Mouse (Mus musculus) inflammation-experienced regulatory T-cells, adult 6 months (primary cell): ENCODE results near the gene Scd4. TPM values are rescaled to one million over a fixed set of nuclear protein-coding genes. Genes with fewer than 3 reads are reported as not detected.

Experiments used
- ATAC-seq: one replicate; pipeline ENCODE4 v1.8.0; 2017
- polyA plus RNA-seq, 3 experiments: library from polyadenylated mRNA; unstranded; fragments of 100-300 nt; shearing (Covaris generic); gene quantifications; one replicate each; pipeline ENCODE4 v1.2.1; 2017

The Scd4 gene
- polyA plus RNA-seq, result under 1 TPM; 0.29 to 0.81 (median 0.55) TPM

DNA sequence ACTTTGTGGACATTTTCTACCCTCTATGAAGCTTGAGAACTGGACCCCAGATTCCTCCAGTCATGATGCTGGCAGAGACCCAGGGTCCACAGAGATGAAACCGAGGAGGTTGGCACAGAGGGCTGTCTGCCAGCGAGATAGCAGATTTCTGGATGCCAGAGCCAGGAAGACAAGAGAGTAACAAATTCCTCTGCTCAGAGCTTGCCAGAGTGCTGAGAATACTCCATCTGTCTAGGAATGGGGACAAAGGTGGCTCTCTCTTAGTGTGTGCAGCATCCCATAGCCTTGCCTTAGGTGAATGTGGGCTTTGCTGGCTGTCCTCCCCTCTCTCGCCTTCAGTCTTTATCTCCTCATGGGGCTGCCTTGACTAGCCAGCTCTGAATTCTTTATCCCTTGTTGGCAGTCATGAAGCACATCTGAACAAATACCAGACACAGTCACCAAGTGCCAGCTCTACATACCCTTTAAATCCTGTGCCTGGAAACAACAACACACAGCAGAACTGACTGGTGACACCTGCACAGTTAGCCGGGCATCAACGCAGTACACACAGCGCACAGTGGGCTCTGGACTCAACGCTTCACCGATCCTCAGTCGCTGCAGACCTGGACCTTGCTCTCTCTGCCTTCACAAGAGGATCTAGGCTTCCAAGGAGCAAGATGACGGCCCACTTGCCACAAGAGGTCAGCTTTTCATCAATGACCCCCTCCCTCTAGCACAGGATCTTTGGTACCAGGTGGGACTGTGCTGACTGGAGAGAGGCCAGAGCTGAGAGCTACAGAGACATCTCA, at the start of gene Scd4:
Scd4 (plus strand) TSS at position 260 of the 791 bp plus-strand sequence.
- ATAC-seq, result no peak

DNA sequence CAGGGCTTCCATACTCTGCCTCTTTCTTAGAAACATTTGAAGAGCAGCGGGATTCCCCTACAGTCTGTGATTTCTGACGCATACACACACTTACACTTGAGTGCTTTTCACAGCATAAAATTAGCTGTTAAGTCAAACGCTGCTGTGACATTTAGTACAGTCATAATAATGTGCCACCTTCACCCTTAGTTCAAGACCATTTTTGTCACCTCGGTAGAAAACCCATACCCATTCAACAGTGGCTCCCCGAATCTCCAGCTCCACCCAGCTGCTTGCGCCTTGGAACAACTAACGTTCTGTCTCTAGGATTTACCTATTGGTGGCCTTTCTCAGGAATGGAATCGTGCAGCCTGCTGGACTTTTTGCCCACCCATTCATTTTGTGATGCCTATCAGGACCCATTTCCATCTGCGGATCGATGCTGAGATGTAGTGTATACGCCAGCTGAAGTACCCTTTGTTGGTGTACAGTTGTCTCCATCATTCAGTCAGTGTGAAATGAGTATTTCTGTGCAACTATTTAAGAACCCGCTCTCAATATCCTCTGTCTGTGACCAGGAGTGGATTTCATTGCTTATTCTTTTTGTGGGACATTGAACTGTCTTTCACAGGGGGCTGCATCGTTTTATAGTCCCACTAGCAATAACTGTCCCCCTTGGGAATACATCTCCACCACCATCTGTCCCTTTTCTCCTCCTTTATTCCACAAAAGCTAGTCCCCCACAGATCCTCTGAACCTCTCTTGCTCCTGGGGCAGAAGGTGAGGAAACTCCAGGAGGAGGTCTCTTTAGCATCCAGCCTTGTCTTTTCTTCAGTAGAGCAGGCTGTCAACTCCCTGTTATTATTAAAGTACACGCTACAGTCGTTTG, 49.5 kb upstream of the Scd4 start:
- ATAC-seq, result peak; percentile 38

DNA sequence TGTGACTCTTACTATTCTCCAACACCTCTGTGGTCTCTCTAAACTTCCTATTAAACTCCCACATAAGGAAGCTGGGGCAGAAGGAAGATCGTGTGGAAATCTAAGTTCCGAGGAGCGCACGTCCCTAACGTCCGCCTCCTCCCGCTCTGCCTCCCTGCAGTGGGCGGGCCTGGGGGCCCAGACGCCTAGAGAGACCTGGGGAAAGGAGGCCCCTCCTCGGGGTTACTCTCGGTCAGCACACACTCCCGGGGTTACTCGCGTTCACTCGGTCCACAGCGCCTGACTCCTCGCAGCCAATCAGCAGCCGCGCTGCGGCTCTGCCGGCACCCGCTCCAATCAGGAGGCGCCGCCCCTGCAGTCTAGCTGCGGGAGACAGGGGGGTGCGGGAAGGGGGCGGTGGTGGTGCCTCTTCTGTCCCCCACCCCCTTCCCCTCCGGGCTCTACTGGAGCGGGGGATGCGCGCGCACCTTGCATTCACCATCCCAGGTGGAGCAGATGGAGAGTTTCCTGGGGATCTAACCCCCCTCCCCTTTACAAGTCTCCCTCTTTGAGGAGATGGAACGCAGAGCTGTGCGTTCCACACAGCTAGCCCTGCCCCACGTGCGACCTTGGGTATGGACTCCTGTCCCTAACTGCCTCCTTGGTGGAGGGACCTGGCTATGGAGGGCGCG, 48.7 kb upstream of the Scd4 start:
- peak; percentile 77 for ATAC-seq

DNA sequence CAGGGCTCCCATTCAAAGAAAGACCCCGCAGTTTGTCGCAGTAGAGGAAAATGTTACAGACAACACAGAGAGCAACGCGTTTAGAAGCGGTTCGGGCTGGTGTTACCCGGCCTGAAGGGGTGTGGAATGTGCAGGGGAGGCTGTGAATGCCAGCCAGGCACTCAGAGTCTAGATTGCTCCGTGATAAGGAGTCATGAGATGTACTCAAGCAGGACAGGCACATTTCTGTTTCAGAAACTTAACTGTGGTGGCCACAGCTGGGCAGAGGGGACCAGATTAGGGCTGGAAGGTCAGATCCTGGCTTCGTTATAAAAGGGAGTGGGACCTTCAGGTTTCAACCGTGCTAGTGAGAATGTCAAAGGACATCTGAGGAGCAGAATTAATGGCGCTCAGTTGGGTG, 48.2 kb upstream of the Scd4 start:
- no peak for ATAC-seq

DNA sequence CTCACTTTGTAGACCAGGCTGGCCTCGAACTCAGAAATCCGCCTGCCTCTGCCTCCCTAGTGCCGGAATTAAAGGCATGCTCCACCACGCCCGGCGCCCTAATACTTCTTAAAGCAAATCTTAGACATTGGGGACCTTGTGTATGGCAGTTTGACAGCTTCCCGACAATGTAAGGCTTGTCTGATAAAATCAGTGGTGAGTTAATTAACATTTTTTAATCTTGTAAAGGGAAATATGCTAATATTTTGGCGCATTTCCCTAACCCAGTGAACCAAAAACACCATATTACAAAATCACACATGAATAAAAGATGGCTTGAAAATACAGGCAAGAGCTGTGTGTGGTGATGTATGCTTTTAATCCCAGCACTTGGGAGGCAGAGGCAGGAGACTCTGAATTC, 47.3 kb upstream of the Scd4 start:
- ATAC-seq, result no peak

DNA sequence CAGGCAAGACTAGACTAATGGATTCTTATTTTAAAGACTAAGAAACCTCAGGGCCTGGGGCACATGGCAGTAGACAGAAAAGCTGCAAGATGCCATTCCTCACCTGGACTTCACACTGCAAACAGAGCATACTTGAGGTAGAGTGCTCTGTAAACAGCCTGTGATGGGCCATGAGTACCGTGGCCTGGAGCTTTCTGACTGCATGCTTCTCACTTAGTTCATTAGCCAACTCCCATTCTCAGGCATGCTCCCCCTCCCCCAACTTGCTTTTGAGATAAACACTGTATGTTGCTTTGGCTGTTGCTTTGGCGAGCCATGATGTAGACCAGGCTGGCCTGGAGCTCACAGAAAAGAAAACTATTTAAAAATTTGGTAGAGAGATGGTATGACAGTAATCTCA, 46.8 kb upstream of the Scd4 start:
- no peak for ATAC-seq

DNA sequence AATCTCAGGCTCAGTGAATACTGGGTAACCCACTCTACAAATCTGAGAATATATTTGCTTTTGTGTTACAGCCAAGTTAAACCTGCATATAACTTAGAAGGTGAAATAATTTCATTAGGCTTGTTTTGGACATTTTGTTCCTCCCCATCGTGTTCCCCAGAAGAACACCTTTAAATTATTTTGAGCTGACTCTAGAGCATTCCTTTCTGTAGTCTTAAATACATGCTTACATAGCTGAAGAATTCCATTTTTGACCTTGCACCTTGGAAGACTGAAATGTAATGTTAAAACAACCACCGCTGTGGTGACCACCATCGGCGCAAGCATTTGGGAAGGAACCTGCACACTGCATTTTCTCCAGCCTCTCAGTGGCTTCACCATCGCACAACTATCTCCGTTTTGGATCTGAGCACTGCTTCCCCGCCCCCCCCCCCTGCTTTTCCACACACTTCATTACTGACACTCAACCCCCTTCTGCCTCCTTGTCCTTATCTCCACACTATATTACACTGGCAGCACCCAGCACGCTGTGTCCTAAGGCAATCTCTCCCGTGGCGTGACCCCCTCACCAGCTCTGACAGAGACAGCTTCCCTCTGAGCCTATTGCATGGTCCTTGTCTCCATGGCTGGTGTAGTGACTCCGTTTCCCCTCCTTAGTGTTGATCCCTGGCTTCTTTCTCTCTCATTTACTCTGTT, 45.3 kb upstream of the Scd4 start:
- no peak for ATAC-seq

DNA sequence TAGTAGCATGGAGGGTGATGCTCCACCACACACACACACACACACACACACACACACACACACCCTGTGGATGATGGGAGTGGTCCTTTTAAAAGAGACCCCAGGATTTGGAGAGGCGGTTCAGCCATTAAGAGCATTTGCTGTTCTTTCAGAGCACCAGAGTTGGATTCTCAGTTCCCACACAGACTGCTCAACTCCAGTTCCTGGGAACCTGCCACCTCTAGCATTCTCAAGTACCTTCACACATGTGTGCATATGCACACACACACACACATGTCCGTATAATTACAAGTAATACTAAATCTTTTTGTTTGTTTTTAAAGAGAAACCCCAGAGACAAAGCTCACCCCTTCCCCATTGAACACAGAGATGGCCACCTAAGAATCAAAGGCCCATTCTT, 40.8 kb upstream of the Scd4 start:
- ATAC-seq, result no peak

DNA sequence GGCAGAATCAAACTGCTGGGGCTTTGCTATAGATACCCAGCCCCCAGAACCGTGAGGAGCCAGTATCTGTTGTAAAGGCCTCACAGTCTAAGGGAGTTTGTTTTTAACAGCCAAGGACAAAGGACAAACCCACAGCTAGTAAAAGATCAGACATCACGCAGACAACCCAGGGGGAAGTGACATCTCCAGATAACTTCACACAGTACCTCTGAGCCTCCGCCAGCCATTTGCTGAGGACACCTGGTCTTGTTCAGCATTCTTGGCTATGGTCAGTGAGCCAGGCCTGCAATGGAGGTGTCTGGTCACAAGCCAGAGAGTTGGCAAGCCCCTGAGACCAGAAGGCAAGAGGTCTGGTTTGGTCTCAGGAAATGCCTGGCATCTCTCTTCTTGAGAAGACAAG, 40.4 kb upstream of the Scd4 start:
- ATAC-seq, result no peak

DNA sequence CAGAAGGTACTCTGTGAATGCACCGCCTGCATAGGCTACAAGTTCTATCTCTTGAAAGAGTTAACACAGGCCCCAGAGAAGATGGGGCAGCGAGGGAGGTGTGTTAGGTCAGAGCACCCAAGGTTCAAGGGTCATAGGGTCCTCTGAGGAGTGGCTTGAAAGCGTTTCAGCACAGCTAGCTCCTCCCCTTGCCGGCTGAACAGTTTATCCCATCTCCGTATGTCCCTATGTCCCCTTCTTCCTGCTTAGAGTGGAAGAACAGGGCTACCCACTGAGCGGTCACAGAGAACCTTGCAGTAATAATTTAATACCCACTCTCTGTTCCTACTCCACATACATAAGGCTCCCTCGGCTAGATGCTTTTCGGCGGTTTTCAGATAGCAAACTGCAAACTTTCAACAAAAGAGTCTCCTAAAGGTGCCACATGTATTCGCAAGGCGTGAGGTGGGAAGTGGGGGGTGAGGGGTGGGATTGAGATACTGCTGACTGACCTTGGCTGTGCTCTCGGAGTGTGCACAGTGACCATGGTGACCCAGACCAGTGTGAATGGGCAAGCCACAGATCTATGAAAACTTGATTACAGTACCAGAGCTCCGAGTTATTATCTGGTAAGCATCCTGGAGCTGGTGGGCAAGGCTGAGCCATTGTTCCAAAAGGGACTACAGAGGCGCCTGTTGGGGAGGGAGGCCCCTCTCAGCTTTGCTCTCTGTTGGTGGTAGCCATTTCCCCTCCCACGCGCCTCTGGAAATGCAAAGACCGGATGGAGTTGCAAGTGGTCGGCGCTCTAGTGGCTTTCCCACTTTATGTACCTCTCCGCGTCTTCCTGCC, 39.7 kb upstream of the Scd4 start, which contains the start of gene Scd2:
Scd2 (plus strand) TSS at position 734 of the 828 bp plus-strand sequence.
- peak; percentile 35 for ATAC-seq

DNA sequence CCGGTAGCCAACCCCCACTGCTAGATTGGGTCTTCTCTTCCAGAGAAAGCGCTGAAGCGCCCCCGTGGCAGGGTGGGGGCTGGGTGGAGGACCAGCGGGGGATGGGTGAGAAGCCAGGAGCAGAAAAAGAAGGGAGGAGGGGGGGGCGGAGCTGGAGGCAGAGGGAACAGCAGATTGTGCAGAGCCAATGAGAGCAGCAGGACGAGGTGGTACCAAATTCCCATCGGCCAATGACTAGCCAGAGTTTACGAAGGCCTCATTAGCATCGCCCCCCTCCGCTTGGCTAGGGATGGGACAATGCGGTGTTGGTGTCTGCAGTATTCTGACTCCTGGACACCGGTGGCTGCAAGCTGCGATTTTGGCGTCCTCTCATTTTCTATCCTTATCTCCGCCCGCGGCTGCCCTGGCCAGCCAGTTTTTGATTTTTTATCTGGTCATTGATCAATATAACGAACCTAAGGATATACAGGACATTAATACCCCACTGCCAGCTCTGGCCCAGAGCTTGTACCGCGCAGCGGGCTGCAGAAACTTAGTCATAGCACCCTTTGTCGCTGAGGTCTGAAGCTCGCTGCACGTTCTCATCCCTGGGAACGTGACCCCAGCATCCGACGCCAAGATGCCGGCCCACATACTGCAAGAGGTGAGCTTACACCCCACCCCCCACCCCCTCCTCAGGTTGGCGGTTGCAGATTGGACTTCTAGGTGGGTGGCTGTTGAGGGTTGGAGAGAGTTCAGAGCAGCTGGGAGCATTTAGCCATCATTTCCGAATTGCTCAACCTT, 38.9 kb upstream of the Scd4 start:
- ATAC-seq, result peak; percentile 55

DNA sequence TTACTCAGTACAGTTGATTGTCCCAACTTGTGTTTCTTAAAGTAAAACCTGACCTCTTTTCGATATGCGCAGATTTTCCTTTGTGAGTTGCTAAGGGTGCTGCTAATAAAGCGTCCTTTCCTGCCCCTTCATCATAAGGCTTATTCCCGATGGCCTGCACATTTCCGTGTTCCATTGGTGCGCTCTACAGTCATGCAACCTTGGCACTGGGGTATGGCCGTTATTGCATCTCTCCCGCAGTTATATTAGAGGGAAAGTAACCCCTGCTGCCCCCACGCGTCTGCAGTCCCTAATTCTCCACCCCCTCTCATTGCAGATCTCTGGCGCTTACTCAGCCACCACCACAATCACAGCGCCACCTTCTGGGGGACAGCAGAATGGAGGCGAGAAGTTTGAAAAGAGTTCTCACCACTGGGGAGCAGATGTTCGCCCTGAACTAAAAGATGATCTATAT, 38.3 kb upstream of the Scd4 start:
- ATAC-seq, result peak; percentile 60

DNA sequence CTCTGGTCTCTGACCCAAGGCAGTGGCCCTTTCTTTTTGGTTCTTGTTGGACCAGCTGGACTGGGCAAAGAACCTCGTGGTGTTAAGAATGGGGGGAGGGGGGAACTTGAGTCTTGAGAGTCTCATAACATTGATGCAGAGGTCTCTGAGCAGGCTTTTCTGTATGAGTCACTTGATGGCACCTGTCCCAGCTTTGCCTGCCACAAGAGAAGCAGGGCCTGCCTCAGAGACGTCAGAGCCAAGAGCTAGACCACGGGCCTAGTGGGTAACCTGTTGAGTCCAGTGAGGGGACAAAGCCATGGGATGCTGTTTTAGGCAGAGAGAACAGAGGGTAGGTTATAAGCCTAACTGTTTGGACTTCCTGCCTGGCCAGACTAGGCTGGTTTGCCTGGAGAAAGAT, 37.6 kb upstream of the Scd4 start:
- ATAC-seq, result no peak

DNA sequence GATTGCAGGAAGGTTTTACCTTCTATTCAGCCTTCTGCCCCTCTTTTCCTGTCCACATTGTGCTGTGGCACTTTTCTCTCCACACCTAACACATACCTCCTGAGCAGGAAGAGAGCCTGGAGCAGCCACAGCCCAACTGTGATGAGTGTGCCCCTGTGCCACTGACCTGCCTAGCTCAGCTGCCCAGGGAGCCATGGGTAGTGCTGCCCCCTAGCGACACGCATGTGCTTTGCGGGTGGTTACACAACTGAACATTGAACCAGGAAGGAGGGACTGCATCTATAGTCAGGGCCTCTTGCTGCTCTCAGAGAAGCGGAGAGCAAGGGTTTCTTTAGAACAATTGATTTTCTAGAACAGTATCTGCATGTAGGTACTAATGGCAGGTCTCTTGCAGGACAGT, 37.2 kb upstream of the Scd4 start:
- ATAC-seq, result peak; percentile 56

DNA sequence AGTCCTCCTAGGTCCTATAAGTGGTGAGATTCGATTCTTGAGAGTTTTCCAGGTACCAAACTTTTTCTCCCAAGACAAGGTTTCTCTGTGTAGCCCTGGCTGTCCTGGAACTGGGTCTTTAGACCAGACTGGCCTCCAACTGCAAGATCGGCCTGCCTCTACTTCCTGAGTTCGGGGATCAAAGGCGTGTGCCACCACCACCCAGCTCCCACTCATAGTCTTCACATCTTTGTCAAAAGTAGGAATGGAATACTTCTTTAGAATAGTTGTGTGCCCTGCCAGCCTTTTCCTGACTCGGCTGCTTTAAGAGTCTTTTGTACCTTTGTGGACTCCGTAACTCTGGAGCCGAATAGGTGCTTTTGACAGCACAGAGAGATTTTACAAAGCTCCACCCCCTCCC, 36.7 kb upstream of the Scd4 start:
- no peak for ATAC-seq

DNA sequence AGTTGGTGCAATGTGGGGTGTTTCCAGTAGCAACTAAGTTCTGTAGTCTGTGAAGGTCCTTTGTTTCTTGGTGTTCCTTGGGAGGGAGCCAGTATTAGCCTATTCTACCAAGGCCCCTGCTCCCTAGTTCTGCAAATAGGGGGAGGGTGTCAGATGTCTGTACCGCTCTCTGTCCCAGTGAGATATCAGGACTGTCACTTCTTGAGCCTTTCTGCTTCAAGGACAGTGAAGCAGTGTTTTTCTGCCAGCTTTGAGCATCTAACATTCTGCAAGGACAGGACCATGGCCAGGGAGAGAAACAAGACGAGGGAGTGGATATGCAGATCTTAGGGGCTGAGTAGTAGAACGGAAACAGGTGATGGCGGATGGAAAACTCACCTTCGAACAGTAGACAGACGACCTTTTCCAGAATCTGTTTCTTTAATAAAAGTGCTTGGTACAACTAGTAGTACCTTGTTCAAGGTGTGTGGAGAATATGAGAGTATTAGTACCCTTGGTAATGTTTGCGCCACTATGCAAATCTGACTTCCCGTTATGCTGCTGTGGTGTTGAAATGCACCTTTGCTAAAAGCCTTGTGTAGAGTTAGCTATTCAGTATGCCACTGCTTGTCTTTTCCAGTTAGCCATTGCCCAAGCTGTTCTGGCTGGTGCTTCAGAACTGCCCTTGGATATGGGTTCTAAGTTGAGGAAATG, 35.7 kb upstream of the Scd4 start:
- no peak for ATAC-seq

DNA sequence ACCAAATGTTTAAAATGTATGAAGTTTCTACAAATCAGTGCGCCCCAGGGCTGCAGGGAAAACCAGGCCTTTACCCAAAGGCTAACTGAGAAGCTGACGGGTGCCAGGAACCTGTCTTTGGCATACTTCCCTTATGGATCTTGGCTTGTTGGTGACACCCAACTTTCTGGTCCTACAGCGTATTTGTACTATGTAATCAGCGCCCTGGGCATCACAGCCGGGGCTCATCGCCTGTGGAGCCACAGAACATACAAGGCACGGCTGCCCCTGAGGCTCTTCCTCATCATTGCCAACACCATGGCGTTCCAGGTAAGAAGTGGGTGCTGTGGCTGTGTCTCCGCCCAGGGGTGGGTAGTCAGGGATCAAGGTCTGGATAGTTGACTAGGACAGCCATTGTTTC, 35.0 kb upstream of the Scd4 start:
- ATAC-seq, result no peak

DNA sequence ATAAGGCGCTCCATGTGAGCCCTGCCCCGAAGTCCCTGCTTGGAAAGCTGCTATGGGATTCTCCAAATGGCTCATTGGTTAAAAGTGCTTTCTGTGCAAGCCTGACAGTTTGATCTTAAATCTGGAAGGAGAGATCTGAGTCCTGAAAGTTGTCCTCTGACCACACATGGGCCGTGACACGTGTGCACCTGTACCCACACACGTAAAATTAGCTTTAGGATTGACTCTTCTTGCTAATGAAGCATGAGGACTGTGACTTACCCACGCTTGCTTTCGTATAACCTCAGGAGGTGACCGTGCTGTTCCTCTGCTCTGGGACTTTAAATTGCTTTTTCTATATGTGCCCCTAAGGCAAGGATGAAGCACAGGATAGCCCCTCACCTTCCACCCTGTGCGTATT, 33.8 kb upstream of the Scd4 start:
- ATAC-seq, result no peak

DNA sequence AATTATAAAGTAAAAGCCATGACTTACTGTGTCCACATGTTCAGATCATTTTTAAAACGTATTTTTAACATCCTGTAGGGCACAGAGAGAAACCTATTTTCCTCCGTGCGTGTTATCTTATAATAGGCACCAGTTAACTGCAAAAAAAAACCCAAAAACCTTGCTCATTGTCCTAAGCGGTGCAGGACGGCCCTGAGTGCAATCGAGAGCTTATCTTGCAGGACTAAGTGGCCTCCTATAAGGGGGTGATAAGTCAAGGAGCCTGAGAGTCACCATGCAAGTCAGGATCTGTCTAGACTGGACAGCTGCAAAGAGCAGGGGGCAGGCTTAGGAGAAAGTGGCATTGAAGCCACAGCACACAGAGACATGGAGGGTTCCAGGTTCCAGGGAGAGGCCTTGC, 33.0 kb upstream of the Scd4 start:
- no peak for ATAC-seq

DNA sequence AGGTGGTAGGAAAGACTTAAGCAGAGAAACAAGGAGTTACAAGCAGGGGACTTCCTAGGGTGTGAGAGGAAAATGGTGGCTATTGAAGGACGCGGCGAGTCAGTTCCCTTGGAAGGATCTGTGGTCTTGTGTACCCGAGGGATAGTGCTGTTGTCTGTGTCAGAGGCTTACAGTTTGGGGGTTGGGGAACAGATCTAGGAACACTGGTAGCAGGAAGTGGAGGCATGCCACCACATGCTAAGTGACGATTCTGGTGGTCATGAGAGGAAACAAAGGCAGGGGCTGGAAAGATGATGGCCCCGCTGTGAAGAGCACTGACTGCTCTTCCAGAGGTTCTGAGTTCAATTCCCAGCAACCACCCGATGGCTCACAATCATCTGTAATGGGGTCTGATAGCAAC, 32.4 kb upstream of the Scd4 start:
- ATAC-seq, result no peak
